Mouse (Mus musculus) urinary bladder, postnatal 14 days (tissue): ENCODE results near the gene Chst14.

ENCODE experiments used
- DNase-seq: peaks from one replicate; pipeline ENCODE4 v3.0.0; 2021; ENCODE audit warnings: low spot score

Chst14 gene

GRCm38 (mm10) chr2:118926361-118926997, at the start of gene Chst14:
Chst14 (plus strand) TSS chr2:118926496.
- DNase-seq = peak; percentile 77

GRCm38 (mm10) chr2:118881019-118881418, 45.3 kb upstream of the Chst14 start:
- no peak for DNase-seq

GRCm38 (mm10) chr2:118881956-118882355, 44.3 kb upstream of the Chst14 start:
- DNase-seq = no peak

- peak; percentile 83 for DNase-seq
Observed at GRCm38 (mm10) chr2:118882840-118883679, 43.2 kb upstream of the Chst14 start.

- no peak for DNase-seq
Observed at GRCm38 (mm10) chr2:118887440-118887839, 38.9 kb upstream of the Chst14 start.

GRCm38 (mm10) chr2:118887845-118888548, 38.3 kb upstream of the Chst14 start:
- no peak for DNase-seq

GRCm38 (mm10) chr2:118891173-118891572, 35.1 kb upstream of the Chst14 start:
- DNase-seq = no peak

GRCm38 (mm10) chr2:118895990-118896913, 30.0 kb upstream of the Chst14 start:
- peak; percentile 33 for DNase-seq

- no peak for DNase-seq
Observed at GRCm38 (mm10) chr2:118896914-118897291, 29.4 kb upstream of the Chst14 start.

GRCm38 (mm10) chr2:118897392-118897791, 28.9 kb upstream of the Chst14 start:
- no peak for DNase-seq

GRCm38 (mm10) chr2:118897808-118898207, 28.5 kb upstream of the Chst14 start:
- no peak for DNase-seq

GRCm38 (mm10) chr2:118898771-118899170, 27.5 kb upstream of the Chst14 start:
- DNase-seq = no peak

- DNase-seq = no peak
Observed at GRCm38 (mm10) chr2:118899306-118899705, 27.0 kb upstream of the Chst14 start.

- DNase-seq = peak; percentile 46
Observed at GRCm38 (mm10) chr2:118899981-118900825, 26.1 kb upstream of the Chst14 start, which contains the start of gene Bahd1. Bahd1 (plus strand) TSS chr2:118900377.

- DNase-seq = no peak
Observed at GRCm38 (mm10) chr2:118900826-118901140, 25.5 kb upstream of the Chst14 start.

- peak; percentile 97 for DNase-seq
Observed at GRCm38 (mm10) chr2:118901175-118902031, 24.9 kb upstream of the Chst14 start.

- peak; percentile 47 for DNase-seq
Observed at GRCm38 (mm10) chr2:118902051-118903025, 24.0 kb upstream of the Chst14 start.

- DNase-seq = no peak
Observed at GRCm38 (mm10) chr2:118903333-118903741, 23.0 kb upstream of the Chst14 start.
